Mouse (Mus musculus) lung, embryonic 14.5 days (tissue): ENCODE results near the gene Olfr1360. TPM values are rescaled to one million over a fixed set of nuclear protein-coding genes. Genes with fewer than 3 reads are reported as not detected.
"Not testable (repeated sequence)": the region's sequence is repeated elsewhere in the genome, so short reads cannot be mapped to it uniquely, and the experiment has no call there.

ENCODE experiments used
- ATAC-seq: fragments of 200-750 bp; cut with Nextera tagmentation; 2 replicates; pipeline ENCODE4 v1.8.0; 2017; ENCODE audit warnings: mild to moderate bottlenecking, moderate TSS enrichment, moderate library complexity; ENCODE audit not compliant: insufficient read depth
- DNase-seq: peaks from one replicate; pipeline ENCODE4 v3.0.0-alpha.2; 2015
- H3K27ac ChIP-seq: fragments of 300-500 bp; sonication (generic); 2 replicates; pipeline ENCODE4 v1.5.1; 2014; ENCODE audit warnings: low read depth, mild to moderate bottlenecking, moderate library complexity
- H3K27me3 ChIP-seq: fragments of 300-500 bp; sonication (generic); 2 replicates; pipeline ENCODE4 v1.6.1; 2014; ENCODE audit warnings: low read length, control low read depth; ENCODE audit not compliant: insufficient read depth
- H3K36me3 ChIP-seq: fragments of 300-500 bp; sonication (generic); 2 replicates; pipeline ENCODE4 v1.6.1; 2014; ENCODE audit warnings: control low read depth; ENCODE audit not compliant: insufficient read depth
- H3K4me1 ChIP-seq: fragments of 300-500 bp; sonication (generic); 2 replicates; pipeline ENCODE4 v1.6.1; 2014; ENCODE audit warnings: antibody characterized with exemption, control low read depth; ENCODE audit not compliant: insufficient read depth
- H3K4me2 ChIP-seq: fragments of 300-500 bp; sonication (generic); 2 replicates; pipeline ENCODE4 v1.6.1; 2014; ENCODE audit warnings: mild to moderate bottlenecking
- H3K4me3 ChIP-seq: fragments of 300-500 bp; sonication (generic); 2 replicates; pipeline ENCODE4 v1.5.1; 2014; ENCODE audit warnings: low read depth, low read length
- H3K9ac ChIP-seq: fragments of 300-500 bp; sonication (generic); 2 replicates; pipeline ENCODE4 v1.6.1; 2014
- H3K9me3 ChIP-seq: fragments of 300-500 bp; sonication (generic); 2 replicates; pipeline ENCODE4 v1.6.1; 2016; ENCODE audit warnings: low read depth, low read length, control low read depth
- CTCF ChIP-seq: IDR thresholded peaks from 2 replicates; pipeline ENCODE4 v1.5.1; 2016; ENCODE audit warnings: antibody characterized with exemption, low read depth
- WGBS: fragments of 180-500 bp; shearing (Covaris S2); extraction: QIAGEN DNeasy Blood & Tissue Kit; methylation state at CpG from one replicate; pipeline ENCODE4 v1.1.7; 2014; 5-methylcytosine and 5-hydroxymethylcytosine counted together
- polyA plus RNA-seq: library from polyadenylated mRNA; unstranded; fragments of >200 nt; fragmentation: Nextera tagmentation; extraction: Ambion mirVana; gene quantifications from 2 replicates; pipeline ENCODE4 v1.2.1, GENCODE M21; 2014

The Olfr1360 gene
- polyA plus RNA-seq, 1 experiment from 2014 or later = not detected

DNA sequence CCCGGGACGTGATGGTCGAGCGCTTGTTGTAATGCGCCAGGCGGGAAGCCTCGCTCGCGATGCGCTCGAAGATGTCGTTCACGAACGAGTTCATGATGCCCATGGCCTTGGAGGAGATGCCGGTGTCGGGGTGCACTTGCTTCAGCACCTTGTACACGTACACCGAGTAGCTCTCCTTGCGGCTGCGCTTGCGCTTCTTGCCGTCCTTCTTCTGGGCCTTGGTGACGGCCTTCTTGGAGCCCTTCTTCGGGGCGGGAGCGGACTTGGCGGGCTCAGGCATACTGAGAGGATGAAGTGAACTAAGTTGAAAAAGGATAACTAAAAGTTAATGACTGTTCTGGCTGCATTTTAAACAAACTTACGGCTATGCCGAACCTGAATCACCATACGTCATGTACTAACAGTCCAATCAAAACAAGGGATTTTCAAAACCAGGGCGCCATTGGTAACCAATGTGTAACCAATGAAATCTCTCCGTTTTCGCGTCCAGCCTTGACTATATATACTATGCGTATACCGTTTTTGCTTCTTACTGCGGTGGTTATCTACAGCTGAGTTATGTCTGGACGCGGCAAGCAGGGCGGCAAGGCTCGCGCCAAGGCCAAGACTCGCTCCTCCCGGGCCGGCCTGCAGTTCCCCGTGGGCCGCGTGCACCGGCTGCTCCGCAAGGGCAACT is 38.8 kb upstream of the Olfr1360 start, which contains the start of the genes Hist1h2bl and Hist1h2ai:
TSS of gene Hist1h2bl (minus strand) at position 280 of the 676 bp plus-strand sequence.
TSS of gene Hist1h2ai (plus strand) at position 559 of the 676 bp plus-strand sequence.
- peak within 1 kb of the TSS; percentile 47 for H3K4me3 ChIP-seq
- ATAC-seq = peak; percentile 90
- peak within 1 kb of the TSS; percentile 98 for H3K27ac ChIP-seq
- H3K4me2 ChIP-seq = peak within 1 kb of the TSS; percentile 86
- H3K4me1 ChIP-seq, H3K36me3 ChIP-seq, H3K27me3 ChIP-seq, H3K9me3 ChIP-seq: not testable (repeated sequence)
- DNase-seq = peak; percentile 99
- peak within 1 kb of the TSS; percentile 81 for H3K9ac ChIP-seq
- under 1% methylated on average over 24 of the region's 50 CpGs for WGBS

DNA sequence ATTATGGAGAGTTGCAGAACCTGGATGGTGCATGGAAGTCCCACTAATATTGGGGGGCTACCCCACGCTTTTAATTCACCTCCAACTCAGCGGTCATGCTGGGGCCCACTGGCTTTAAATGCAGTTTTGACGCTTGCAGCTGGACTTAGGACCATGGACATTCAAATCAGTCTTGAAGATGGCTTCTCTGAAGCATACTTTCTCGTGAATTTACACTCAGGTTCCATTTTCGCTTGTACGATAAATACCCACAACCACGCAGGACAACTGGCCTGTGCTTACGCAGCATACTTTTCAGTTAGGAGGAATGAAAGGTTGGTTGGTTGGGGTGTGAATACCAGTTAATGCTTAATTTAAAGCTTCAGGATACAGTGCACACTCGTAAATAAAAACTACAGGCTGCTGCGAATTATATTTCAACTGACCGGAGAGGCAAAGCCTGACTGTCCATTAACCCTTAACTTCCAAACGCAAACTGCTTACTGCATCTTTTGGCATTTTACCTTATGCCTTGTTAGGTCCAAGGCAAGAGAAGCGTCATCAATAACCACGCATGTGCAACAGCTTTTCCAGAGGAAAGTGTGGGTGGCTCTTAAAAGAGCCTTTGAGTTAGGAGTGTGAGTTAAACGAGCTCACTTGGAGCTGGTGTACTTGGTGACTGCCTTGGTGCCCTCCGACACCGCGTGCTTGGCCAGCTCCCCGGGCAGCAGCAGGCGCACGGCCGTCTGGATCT is 38.1 kb upstream of the Olfr1360 start:
- H3K4me2 ChIP-seq = peak overlapping the region; percentile 86
- ATAC-seq = no peak
- H3K9ac ChIP-seq = peak overlapping the region; percentile 55
- no peak for TF ChIP-seq CTCF
- H3K4me3 ChIP-seq = peak overlapping the region; percentile 33
- peaks cover 4% of the 10 kb centered on the region for H3K4me1 ChIP-seq
- H3K9me3 ChIP-seq = no peaks in the 10 kb centered on the region
- no peaks in the 10 kb centered on the region for H3K27me3 ChIP-seq
- peak; percentile 64 for DNase-seq
- no peaks in the 10 kb centered on the region for H3K36me3 ChIP-seq
- peak overlapping the region; percentile 98 for H3K27ac ChIP-seq
- under 1% methylated on average over 19 of the region's 22 CpGs for WGBS

DNA sequence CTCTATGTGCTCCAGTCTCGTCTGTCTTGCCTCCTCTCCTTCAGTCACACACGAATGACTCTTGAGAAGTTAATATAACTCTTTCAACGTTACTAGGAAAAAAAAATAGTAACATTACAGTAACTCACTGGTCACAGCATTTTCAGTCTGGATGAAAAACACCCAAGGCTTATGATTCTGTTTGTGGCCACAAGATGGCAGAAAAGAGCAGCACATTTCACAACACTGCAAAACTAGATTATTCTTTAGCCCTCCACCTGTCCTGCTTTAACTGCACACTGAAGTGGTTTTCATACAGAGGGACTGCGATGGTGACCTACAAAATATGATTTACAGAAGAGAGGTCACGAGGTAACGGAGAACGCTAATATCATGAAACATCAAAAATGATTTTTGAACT is 37.5 kb upstream of the Olfr1360 start:
- Histone ChIP-seq H3K9ac (peak overlapping the region; percentile 55), H3K36me3 (no peaks in the 10 kb centered on the region), H3K27me3 (no peaks in the 10 kb centered on the region), H3K4me2 (peak overlapping the region; percentile 86), H3K4me1 (peaks cover 4% of the 10 kb centered on the region), H3K4me3 (peak overlapping the region; percentile 33), H3K27ac (peak overlapping the region; percentile 98), H3K9me3 (no peaks in the 10 kb centered on the region)
- peak; percentile 86 for TF ChIP-seq CTCF
- under 1% methylated on average over 7 of the region's 7 CpGs for WGBS
- ATAC-seq = no peak
- peak; percentile 90 for DNase-seq

DNA sequence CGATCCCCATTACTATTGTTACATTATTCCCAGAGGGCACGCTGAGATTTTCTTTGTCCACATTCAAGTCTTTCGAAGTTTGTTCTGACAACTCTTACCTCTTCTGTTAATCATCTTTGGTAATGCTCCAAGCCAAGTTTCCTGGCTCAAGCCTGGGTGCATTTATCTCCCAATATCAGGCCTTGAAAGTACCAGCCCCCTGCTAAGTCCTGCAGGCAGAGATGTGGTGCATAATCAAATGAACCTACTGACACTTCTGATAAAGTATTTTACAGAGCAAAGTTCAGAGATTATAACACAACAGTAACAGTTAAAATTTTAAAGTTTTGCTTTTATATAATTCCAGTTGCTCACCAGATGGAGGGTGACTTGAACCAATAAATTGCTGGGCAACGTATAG is 34.5 kb upstream of the Olfr1360 start:
- peak overlapping the region; percentile 68 for H3K4me3 ChIP-seq
- H3K27ac ChIP-seq = no peak overlapping the region
- DNase-seq (no peak), ATAC-seq (no peak)
- H3K9ac ChIP-seq = 0 out of 2 replicates have a peak overlapping the region, but pooled peaks have one; percentile 38
- peak overlapping the region; percentile 72 for H3K4me2 ChIP-seq
- no peaks in the 10 kb centered on the region for H3K27me3 ChIP-seq
- H3K36me3 ChIP-seq = no peaks in the 10 kb centered on the region
- H3K4me1 ChIP-seq = no peaks in the 10 kb centered on the region
- no peak for TF ChIP-seq CTCF
- WGBS = 21% methylated on average over 4 of the region's 4 CpGs
- H3K9me3 ChIP-seq = no peaks in the 10 kb centered on the region

DNA sequence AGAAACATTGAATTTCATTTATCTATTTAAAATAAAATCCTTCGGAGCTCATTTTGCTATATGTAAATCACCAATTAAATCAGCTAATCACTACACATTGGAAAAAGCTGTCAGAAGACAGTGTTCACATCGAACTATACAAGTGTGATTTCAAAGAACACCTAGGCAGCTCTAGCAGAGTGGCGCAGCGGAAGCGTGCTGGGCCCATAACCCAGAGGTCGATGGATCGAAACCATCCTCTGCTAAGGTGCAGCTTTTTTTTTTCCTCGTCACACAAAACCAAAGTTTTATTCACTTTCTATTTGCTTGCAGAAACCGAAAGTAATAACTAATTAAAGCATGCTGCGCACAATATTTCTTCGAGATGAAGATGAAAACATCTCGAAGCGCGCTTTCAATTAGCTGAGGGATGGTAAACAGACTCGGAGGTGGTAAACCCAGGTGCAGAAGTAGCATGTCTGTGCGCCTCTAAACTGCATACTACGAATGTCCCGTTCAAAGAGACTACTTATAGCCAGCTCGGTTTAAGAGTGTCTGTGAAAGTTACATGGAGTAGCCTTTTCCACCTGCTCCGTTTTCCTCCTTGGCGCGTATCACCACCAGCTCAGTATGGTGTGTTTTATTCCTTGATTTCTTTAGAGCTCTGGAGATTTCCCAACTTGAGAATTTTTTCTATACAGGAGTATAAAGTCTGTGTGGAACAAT is 33.8 kb upstream of the Olfr1360 start:
- 3% methylated on average over 22 of the region's 22 CpGs for WGBS
- ATAC-seq = peak; percentile 76

DNA sequence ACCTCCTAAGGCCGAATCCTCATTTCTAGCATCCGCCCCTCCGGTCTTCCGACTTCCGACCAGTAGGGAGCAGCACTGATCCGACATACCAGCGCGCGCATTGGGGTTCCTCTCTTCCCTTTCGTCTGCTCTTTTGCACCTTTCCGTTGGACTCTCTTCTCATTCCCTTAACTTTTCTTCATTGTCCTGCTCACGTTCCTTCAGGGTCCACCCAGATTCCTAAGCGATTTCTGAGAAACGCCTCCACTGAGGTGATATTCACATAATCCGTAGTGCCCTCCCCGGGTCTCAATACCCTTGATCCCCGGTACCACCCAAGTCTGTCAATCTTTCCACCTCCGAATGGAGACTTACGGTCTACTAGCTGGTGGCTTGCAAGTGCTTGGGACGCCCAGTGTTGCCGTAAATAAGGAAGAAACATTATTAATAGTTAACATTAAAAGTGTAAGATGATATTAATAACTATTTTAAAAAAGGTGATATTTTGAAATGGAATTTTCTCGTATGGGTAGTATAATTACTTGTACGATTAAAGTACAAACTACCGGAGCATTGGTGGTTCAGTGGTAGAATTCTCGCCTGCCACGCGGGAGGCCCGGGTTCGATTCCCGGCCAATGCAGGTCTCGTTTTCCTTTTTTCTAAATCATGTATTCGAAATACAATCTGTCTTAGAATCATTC is 33.0 kb upstream of the Olfr1360 start:
- H3K27me3 ChIP-seq = no peaks in the 10 kb centered on the region
- no peaks in the 10 kb centered on the region for H3K9me3 ChIP-seq
- under 1% methylated on average over 32 of the region's 32 CpGs for WGBS
- ATAC-seq = peak; percentile 79
- no peaks in the 10 kb centered on the region for H3K36me3 ChIP-seq
- peak overlapping the region; percentile 68 for H3K4me3 ChIP-seq
- TF ChIP-seq CTCF = peak; percentile 80
- peak overlapping the region; percentile 87 for H3K27ac ChIP-seq
- H3K9ac ChIP-seq = peak overlapping the region; percentile 60
- DNase-seq = peak; percentile 95
- H3K4me2 ChIP-seq = peak overlapping the region; percentile 72
- no peaks in the 10 kb centered on the region for H3K4me1 ChIP-seq

More for the DNA sequence above, 33.8 kb upstream of the Olfr1360 start:
- Histone ChIP-seq H3K4me3 (peak overlapping the region; percentile 68), H3K9ac (peak overlapping the region; percentile 38; the same call in 1 of the 2 replicates), H3K9me3 (no peaks in the 10 kb centered on the region), H3K27ac (peak overlapping the region; percentile 67; the same call in 1 of the 2 replicates), H3K4me1 (no peaks in the 10 kb centered on the region), H3K4me2 (peak overlapping the region; percentile 72), H3K27me3 (no peaks in the 10 kb centered on the region), H3K36me3 (no peaks in the 10 kb centered on the region)
- no peak for TF ChIP-seq CTCF
- peak; percentile 88 for DNase-seq
